Mouse (Mus musculus) retina, postnatal 1 day (tissue): ENCODE results near the gene Nr1h4.

ENCODE experiments used
- DNase-seq: peaks from one replicate; pipeline ENCODE4 v3.0.0-alpha.2; 2012

Nr1h4 gene

DNA sequence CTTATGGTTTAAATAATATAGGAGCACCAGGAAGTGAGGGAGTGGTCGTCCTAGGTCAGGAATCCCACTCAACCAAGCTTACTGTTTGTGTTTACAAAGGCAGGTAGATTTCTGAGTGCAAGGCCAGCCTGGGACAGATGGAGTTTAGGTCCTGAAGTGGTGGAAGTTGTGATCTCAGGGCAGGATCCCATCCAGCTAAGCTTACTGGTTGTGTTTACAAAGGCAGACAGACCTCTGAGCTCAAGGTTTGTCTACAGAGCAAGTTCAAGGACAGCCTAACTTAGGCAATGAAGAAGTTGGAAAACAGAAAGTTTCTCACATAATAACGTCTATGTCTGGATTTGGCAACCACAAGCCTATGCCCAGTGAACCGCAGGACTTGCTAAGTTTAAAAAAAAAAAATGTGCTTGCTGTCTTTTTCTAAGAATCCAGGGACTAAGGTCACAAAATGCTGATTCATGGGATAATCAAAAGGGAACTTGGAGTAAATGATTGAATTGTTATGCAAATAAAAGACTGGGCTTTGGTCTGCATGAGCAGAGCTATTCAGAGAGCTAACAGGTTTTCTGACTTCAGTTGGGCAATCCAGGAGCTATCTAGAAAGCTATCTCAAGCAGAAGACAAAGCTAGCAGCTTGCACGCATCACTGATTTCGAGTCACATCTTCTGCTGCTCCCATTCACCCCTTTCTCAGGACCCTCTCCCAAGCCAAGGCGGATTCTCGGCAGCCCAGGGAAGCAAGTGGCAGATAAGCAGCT is 62.6 kb downstream of the Nr1h4 start:
- peak; percentile 15 for DNase-seq

DNA sequence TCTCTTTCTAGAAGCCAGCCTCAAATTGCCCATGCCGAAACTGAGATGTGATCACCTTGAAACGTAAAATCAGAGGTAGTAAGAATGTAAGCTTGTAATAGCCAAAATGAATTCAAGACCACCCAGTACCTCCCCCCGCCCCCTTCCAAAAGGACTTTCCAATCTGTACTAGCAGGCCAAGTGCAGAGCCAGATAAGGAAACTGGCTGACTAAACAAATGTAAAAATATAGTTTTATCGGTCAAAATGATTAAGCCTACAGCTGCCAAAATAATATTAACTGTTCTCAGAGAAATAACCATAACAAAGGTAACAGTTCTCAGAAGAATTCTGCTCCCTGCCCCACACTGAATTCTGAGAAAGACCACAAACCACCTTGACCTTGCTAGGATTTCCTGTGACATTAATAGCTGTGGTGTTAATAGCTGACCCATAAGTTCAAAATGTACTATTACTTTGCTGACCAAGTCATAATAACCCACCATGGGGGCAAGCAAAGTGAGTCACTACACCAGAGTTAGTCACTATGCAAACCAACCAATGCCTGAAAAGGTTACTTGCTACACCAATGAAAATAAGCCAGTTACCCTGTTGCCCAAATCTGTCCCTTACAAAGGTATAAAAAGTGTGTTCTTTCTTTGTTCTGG is 68.5 kb downstream of the Nr1h4 start:
- no peak for DNase-seq

- DNase-seq = no peak
These were observed 70.5 kb downstream of the Nr1h4 start for GRCm38 (mm10) chr10:89462890-89463289.

DNA sequence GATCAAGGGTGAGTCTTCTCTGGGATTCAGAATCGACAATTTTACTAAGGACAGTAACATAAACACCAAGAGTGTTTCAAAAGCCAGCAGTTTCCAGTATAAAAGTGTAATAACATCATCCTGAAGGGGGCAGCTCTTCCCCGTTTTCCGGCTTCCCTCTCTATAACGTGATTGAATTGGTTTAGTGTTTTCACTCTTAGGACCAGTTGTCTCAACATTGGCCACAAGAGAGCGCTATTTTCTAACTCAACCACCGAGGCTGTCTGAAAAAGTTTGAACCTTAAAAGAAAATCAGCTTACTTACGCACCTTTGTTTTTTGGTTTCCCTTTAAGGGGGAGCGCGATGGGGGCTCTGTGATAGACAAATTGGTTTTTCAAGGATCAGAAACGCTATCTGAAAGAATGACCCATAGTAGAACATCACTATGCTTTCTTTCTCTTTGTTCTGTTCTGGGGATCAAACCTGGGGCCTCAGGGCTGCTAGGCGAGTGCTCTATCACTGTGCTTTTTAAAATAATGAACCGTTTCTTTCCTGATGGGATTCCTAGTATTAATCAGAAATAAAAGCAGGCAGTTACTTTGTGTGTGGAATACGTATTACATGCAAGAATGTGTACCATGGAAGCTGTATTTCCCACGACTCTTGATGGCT is 71.4 kb downstream of the Nr1h4 start:
- DNase-seq = peak; percentile 93

- DNase-seq = peak; percentile 46
These were observed 72.4 kb downstream of the Nr1h4 start for GRCm38 (mm10) chr10:89460972-89461371.

GRCm38 (mm10) chr10:89458770-89459169 is 74.6 kb downstream of the Nr1h4 start:
- DNase-seq = no peak

DNA sequence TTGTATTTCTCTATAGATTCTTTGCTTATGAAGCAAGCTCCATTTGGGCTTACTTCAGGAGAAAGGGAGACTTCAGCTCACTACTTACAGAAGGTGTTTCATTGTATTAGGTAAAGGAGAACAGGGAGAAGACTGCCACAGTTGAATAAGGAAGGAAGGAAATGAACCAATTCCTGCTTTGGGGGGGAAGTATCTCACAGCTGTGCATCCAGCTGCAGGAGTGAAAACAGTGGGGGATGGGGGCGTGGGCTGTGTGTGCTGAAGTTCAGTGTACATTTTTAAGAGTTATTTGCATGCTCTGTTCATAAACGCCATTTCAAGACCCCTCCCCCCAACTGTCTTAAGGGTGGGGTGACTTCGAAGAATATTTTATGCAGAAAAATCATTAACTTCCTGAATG is 79.6 kb downstream of the Nr1h4 start:
- no peak for DNase-seq

- DNase-seq = no peak
These were observed 80.2 kb downstream of the Nr1h4 start for GRCm38 (mm10) chr10:89453068-89453641.

DNA sequence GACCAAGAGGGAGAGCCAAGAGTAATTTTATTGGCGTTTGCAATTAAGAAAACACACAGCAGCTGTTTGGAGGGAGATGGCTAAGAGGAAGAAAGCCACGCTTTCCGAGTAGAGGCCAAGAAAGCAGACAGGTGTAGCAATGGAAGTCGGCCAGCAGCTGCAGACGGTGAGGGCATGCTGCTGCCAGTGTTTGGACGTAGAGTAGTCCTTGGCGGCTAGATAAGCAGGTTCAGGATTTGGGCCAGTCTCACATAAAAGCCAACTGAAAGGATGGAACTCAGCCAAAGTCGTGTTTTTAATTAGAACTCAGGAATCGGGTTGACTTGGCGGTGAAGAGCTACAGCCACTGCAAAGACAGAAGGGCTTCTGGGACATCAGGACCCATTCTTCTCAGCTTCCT is 83.0 kb downstream of the Nr1h4 start:
- no peak for DNase-seq

DNA sequence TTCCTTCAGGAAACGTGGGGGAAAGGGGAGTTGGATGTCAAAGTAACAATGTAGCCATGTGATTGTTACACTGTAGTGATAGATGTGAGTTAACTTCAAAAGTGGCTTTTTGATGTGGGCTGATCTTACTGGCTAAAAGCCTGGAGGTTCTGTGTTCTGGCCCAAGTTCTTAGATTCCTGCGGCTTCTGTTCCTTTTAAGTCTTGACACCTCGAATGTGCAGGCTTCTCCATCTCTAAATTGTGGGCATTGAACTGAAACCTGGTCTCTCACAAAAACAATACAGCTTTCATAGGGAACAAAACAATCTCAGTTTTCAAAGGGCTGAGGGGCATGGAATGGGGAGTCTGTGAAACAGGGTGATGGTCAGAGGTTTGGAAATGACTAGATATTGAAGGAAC is 89.0 kb downstream of the Nr1h4 start:
- no peak for DNase-seq

DNA sequence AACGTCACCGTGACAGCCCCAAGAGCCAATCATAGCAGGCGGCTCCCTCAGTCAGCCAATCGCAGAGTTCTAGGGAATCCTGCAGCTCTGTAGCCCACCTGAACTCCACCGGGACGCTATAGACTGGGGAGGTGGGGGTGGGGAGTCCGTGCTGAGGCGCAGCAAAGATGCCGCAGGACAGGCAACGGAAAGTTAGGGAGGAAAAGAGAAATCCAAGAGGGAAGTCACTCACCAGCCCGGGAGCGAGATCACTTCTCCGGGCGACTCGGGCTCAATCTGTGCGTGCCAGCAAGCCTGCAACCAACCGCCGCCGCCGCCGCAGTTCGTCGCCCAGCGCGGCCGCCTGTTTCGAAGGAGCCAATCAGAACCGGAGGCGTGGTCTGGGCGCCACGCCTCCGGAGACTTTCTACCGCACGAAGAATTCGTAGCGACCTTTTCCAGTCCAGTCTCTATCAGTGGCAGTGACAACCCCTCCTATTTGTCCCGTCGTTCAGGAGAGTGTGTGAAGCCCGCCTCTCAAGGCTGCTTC is 89.7 kb downstream of the Nr1h4 start, which contains the start of gene Gas2l3:
Gas2l3 (minus strand) TSS at position 345 of the 529 bp plus-strand sequence.
- peak; percentile 91 for DNase-seq

DNA sequence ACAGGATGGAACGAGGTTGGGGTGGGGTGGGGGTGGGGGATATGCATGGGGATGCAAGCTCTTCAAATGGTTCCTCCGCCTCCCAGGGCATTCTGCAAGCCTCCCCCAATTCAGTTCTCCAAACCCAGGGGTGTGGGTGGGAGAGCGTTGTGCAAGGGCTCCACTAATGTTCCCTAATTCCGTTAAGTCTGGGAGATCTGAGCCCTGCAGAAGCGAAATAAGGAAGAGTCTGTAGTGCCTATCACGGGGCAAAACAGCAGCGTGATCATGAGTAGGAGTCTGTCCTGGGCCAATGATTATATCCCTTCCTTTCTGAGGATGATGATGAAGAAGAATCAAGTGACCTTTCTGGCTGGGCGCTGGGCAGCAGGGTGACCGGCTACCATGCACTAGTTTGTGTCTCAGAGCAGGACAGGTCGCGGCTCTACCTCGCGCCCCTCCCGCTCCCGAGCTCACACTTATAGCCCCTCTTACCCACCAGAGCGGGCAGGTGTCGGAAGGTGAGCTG is 90.2 kb downstream of the Nr1h4 start:
- no peak for DNase-seq

DNA sequence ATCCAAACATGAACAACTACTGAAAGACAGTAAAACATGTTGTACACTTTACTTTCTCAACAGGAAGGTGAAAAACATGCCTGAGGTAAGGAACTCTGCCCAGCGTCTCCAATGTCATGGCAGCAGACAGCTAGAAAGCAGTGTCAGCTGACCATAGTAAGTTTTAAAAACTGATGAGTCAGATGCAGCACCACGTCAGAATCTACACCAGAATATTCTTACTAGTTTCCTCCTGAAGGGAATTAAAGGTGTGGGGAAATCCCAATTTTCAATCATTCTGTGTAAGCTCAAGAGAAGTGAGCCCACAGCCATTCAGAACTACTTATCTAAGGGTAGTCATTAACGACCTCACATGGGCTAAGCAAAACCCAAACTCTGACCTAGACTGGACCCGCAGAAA is 90.7 kb downstream of the Nr1h4 start:
- DNase-seq = no peak

DNA sequence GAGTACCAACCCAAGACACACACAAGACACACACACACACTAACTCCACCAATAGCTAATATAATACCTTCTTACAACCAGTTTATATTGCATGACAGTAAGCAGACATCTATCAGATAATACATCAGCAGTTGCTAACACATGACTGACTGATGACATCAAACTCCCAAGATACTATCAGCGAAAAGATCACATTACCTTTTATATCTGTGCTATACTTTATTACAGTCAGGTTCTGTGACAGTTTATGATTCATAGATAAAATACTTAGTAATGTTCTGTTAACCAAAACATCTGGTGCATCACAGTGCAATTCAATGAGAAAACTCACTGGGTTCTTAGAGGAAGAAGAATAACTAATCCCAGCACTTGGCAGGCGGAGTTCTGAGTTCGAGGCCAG is 91.4 kb downstream of the Nr1h4 start:
- DNase-seq = no peak

GRCm38 (mm10) chr10:89439380-89439779 is 94.0 kb downstream of the Nr1h4 start:
- DNase-seq = no peak

DNA sequence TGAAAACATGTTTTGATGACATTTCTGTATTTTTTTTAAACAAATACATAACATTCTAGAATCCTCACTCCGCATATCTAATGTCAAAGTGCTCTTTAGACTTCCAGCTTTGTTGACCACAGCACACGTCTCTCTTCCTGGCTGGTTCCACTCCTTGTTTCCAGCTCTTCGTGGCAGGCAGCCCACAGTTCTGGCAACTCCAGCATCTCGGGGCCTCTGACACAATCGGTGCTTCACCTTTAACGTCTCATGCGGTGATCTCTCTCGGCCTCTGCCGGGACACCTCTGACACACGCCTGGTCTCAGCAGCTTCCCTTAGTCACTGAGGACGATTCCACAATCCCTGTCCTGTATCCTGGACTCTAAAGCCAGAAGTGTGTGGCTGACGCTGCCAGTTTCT is 95.4 kb downstream of the Nr1h4 start:
- no peak for DNase-seq

- DNase-seq = no peak
These were observed 95.9 kb downstream of the Nr1h4 start for GRCm38 (mm10) chr10:89437472-89437871.

- DNase-seq = peak; percentile 52
These were observed 97.5 kb downstream of the Nr1h4 start for GRCm38 (mm10) chr10:89435920-89436319.

DNA sequence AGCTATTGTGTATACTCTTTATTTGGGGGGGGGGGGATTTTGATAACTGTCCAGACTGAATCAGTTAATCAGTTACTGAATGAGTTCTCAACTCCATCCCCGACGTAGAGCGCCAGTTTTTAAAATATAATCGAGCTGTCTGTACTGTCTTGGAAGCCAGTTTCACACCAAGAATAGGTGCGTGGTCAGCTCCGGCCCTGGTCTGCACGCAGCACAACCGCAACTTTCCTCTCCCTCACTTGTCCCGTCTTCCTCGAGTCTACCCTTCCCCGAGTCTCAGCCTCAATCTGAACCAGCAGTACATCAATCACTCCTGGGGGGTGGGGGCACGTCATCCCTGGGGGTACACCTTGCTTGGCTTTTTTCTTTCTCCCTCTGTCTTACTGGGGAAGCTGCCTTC is 98.0 kb downstream of the Nr1h4 start:
- DNase-seq = peak; percentile 26

- DNase-seq = peak; percentile 86
These were observed 98.7 kb downstream of the Nr1h4 start for GRCm38 (mm10) chr10:89434509-89435210.

GRCm38 (mm10) chr10:89432743-89433142 is 100.6 kb downstream of the Nr1h4 start:
- no peak for DNase-seq

- DNase-seq = no peak
These were observed 102.6 kb downstream of the Nr1h4 start for GRCm38 (mm10) chr10:89430751-89431150.
